Mouse (Mus musculus) left cerebral cortex, adult 18-20 months (tissue): ENCODE measurements around the gene Cir1. TPM values are rescaled to one million over a fixed set of nuclear protein-coding genes. Genes with fewer than 3 reads are reported as not detected.

Experiments
- total RNA-seq, 2 experiments: library from RNA; stranded (reverse); gene quantifications; 2 replicates each; pipeline ENCODE4 v1.2.3; 2021

Cir1 gene
- total RNA-seq, 2 experiments from 2014 or later = 25.6 to 28.3 TPM

Other genes with a start within 250 kb of the Cir1 start
- gene Ola1, start 93.8 kb downstream of the Cir1 start, total RNA-seq = 100 to 1,000 TPM; 100 to 106 TPM
- 1 to 10 TPM; 3.6 to 4.1 TPM for gene Sp9, start 40.8 kb downstream of the Cir1 start, total RNA-seq
- gene Scrn3, start 100 bp downstream of the Cir1 start, total RNA-seq = 10 to 100 TPM; 24.8 to 25.7 TPM
- 10 to 100 TPM; 37.6 to 39.4 TPM for gene Gpr155, start 73.9 kb upstream of the Cir1 start, total RNA-seq
- gene Wipf1, start 217.0 kb upstream of the Cir1 start, total RNA-seq = 1 to 10 TPM; 7.9 to 9.4 TPM